Mouse (Mus musculus) activated CD4-positive, CD25-positive, alpha-beta regulatory T cell, adult 4 months (primary cell): Measurements from ENCODE around the gene Akap2. TPM values are rescaled to one million over a fixed set of nuclear protein-coding genes. Genes with fewer than 3 reads are reported as not detected.
A peak's percentile ranks its signal among the peaks of the same experiment; 100 is the strongest.

Source experiments
- ATAC-seq: one replicate; pipeline ENCODE4 v1.8.0; 2017
- polyA plus RNA-seq, 2 experiments: library from polyadenylated mRNA; unstranded; fragments of 100-300 nt; shearing (Covaris generic); gene quantifications; one replicate each; pipeline ENCODE4 v1.2.1; 2017

Gene Akap2
- 1 to 10 TPM; 3.5 to 5.0 TPM for polyA plus RNA-seq

- no peak for ATAC-seq
These were observed at the start of gene Akap2 for GRCm38 (mm10) chr4:57717354-57717753. Akap2 (plus strand) TSS chr4:57717657.

- ATAC-seq, result no peak
These were observed 46.5 kb upstream of the Akap2 start for GRCm38 (mm10) chr4:57670813-57671469.

- ATAC-seq, result no peak
These were observed 44.9 kb upstream of the Akap2 start for GRCm38 (mm10) chr4:57672541-57672940.

GRCm38 (mm10) chr4:57672996-57673906, 44.2 kb upstream of the Akap2 start:
- peak; percentile 87 for ATAC-seq

GRCm38 (mm10) chr4:57674351-57674750, 43.1 kb upstream of the Akap2 start:
- ATAC-seq, result no peak

- ATAC-seq, result no peak
These were observed 42.1 kb upstream of the Akap2 start for GRCm38 (mm10) chr4:57675387-57675786.

GRCm38 (mm10) chr4:57677916-57678315, 39.5 kb upstream of the Akap2 start:
- ATAC-seq, result no peak

- ATAC-seq, result no peak
These were observed 38.4 kb upstream of the Akap2 start for GRCm38 (mm10) chr4:57678991-57679457.

- no peak for ATAC-seq
These were observed 37.3 kb upstream of the Akap2 start for GRCm38 (mm10) chr4:57680186-57680585.

- no peak for ATAC-seq
These were observed 35.9 kb upstream of the Akap2 start for GRCm38 (mm10) chr4:57681511-57681910.

GRCm38 (mm10) chr4:57682341-57682740, 35.1 kb upstream of the Akap2 start:
- no peak for ATAC-seq

- no peak for ATAC-seq
These were observed 34.5 kb upstream of the Akap2 start for GRCm38 (mm10) chr4:57682944-57683343.

- no peak for ATAC-seq
These were observed 32.7 kb upstream of the Akap2 start for GRCm38 (mm10) chr4:57684676-57685215.

- no peak for ATAC-seq
These were observed 30.7 kb upstream of the Akap2 start for GRCm38 (mm10) chr4:57686736-57687135.

- no peak for ATAC-seq
These were observed 29.9 kb upstream of the Akap2 start for GRCm38 (mm10) chr4:57687583-57687982.

- ATAC-seq, result no peak
These were observed 29.3 kb upstream of the Akap2 start for GRCm38 (mm10) chr4:57688131-57688530.

- no peak for ATAC-seq
These were observed 27.5 kb upstream of the Akap2 start for GRCm38 (mm10) chr4:57690001-57690400.

GRCm38 (mm10) chr4:57690805-57691204, 26.7 kb upstream of the Akap2 start:
- no peak for ATAC-seq

- ATAC-seq, result no peak
These were observed 22.9 kb upstream of the Akap2 start for GRCm38 (mm10) chr4:57694356-57695136.

- no peak for ATAC-seq
These were observed 20.5 kb upstream of the Akap2 start for GRCm38 (mm10) chr4:57696955-57697354.

GRCm38 (mm10) chr4:57697918-57698611, 19.4 kb upstream of the Akap2 start:
- ATAC-seq, result no peak

GRCm38 (mm10) chr4:57701576-57701975, 15.9 kb upstream of the Akap2 start:
- ATAC-seq, result no peak
